Mouse (Mus musculus) splenic B cell, adult 2 months (primary cell): ENCODE results near the gene Ccdc61.

ENCODE experiments used
- DNase-seq: peaks from one replicate; pipeline ENCODE4 v3.0.0-alpha.2; 2011; ENCODE audit warnings: low read depth, low spot score
- H3K27me3 ChIP-seq: 2 replicates; pipeline ENCODE4 v1.6.1; 2012; ENCODE audit warnings: mild to moderate bottlenecking, low read length, moderate library complexity, mixed read lengths; ENCODE audit not compliant: control insufficient read depth, poor library complexity, insufficient read depth, severe bottlenecking
- H3K36me3 ChIP-seq: 2 replicates; pipeline ENCODE4 v1.6.1; 2012; ENCODE audit warnings: mild to moderate bottlenecking, low read length, moderate library complexity, mixed read lengths; ENCODE audit not compliant: control insufficient read depth, poor library complexity, insufficient read depth, severe bottlenecking

Ccdc61 gene

GRCm38 (mm10) chr7:18925162-18925938 lies 15.1 kb upstream of the Ccdc61 start, which contains the start of gene Nova2:
Nova2 (plus strand) TSS chr7:18925888.
- peak; percentile 76 for DNase-seq
- Histone ChIP-seq H3K36me3 (no peaks in the 10 kb centered on the region), H3K27me3 (peaks cover 5% of the 10 kb centered on the region)

- DNase-seq, result no peak
- Histone ChIP-seq H3K36me3 (no peaks in the 10 kb centered on the region), H3K27me3 (peaks cover 5% of the 10 kb centered on the region)
Observed at GRCm38 (mm10) chr7:18924321-18924720, 14.1 kb upstream of the Ccdc61 start.

- DNase-seq, result no peak
- peaks cover 5% of the 10 kb centered on the region for H3K27me3 ChIP-seq
- H3K36me3 ChIP-seq, result no peaks in the 10 kb centered on the region
Observed at GRCm38 (mm10) chr7:18923711-18924191, 13.5 kb upstream of the Ccdc61 start.

GRCm38 (mm10) chr7:18923267-18923666 lies 13.1 kb upstream of the Ccdc61 start:
- Histone ChIP-seq H3K27me3 (peaks cover 5% of the 10 kb centered on the region), H3K36me3 (no peaks in the 10 kb centered on the region)
- no peak for DNase-seq

- H3K27me3 ChIP-seq, result peaks cover 5% of the 10 kb centered on the region
- no peak for DNase-seq
Observed at GRCm38 (mm10) chr7:18922807-18923206, 12.6 kb upstream of the Ccdc61 start.

GRCm38 (mm10) chr7:18921069-18921468 lies 10.9 kb upstream of the Ccdc61 start:
- Histone ChIP-seq H3K36me3 (no peaks in the 10 kb centered on the region), H3K27me3 (peaks cover 5% of the 10 kb centered on the region)
- DNase-seq, result peak; percentile 22

More at GRCm38 (mm10) chr7:18922807-18923206, 12.6 kb upstream of the Ccdc61 start:
- H3K36me3 ChIP-seq, result no peaks in the 10 kb centered on the region

- no peaks in the 10 kb centered on the region for H3K36me3 ChIP-seq
- DNase-seq, result no peak
- H3K27me3 ChIP-seq, result peaks cover 2% of the 10 kb centered on the region; the same call in 1 of the 2 replicates
Observed at GRCm38 (mm10) chr7:18917931-18918330, 7.7 kb upstream of the Ccdc61 start.

GRCm38 (mm10) chr7:18916254-18916653 lies 6.0 kb upstream of the Ccdc61 start:
- no peaks in the 10 kb centered on the region for H3K36me3 ChIP-seq
- DNase-seq, result no peak
- H3K27me3 ChIP-seq, result no peaks in the 10 kb centered on the region

- Histone ChIP-seq H3K27me3 (no peaks in the 10 kb centered on the region), H3K36me3 (no peaks in the 10 kb centered on the region)
- no peak for DNase-seq
Observed at GRCm38 (mm10) chr7:18909797-18910196, 418 bp downstream of the Ccdc61 start.

GRCm38 (mm10) chr7:18904971-18905370 lies 5.2 kb downstream of the Ccdc61 start:
- DNase-seq, result no peak
- no peaks in the 10 kb centered on the region for H3K27me3 ChIP-seq
- no peaks in the 10 kb centered on the region; the same call in 1 of the 2 replicates for H3K36me3 ChIP-seq

- H3K36me3 ChIP-seq, result no peaks in the 10 kb centered on the region; the same call in 1 of the 2 replicates
- no peak for DNase-seq
- no peaks in the 10 kb centered on the region for H3K27me3 ChIP-seq
Observed at GRCm38 (mm10) chr7:18902486-18902885, 7.7 kb downstream of the Ccdc61 start.

GRCm38 (mm10) chr7:18900513-18900912 lies 9.7 kb downstream of the Ccdc61 start:
- Histone ChIP-seq H3K27me3 (no peaks in the 10 kb centered on the region), H3K36me3 (no peaks in the 10 kb centered on the region; the same call in 1 of the 2 replicates)
- DNase-seq, result no peak

GRCm38 (mm10) chr7:18896536-18896935 lies 13.7 kb downstream of the Ccdc61 start:
- DNase-seq, result peak; percentile 39

GRCm38 (mm10) chr7:18893651-18894430 lies 16.4 kb downstream of the Ccdc61 start:
- peaks cover 4% of the 10 kb centered on the region for H3K36me3 ChIP-seq
- H3K27me3 ChIP-seq, result no peaks in the 10 kb centered on the region
- peak; percentile 65 for DNase-seq

More at GRCm38 (mm10) chr7:18896536-18896935, 13.7 kb downstream of the Ccdc61 start:
- H3K36me3 ChIP-seq, result no peaks in the 10 kb centered on the region
- H3K27me3 ChIP-seq, result no peaks in the 10 kb centered on the region

- Histone ChIP-seq H3K27me3 (no peaks in the 10 kb centered on the region), H3K36me3 (peaks cover 4% of the 10 kb centered on the region)
- no peak for DNase-seq
Observed at GRCm38 (mm10) chr7:18893009-18893408, 17.2 kb downstream of the Ccdc61 start.
